Mouse (Mus musculus) kidney, adult 9 months (tissue): ENCODE results near the gene Olfr843.

Experiments used
- DNase-seq: peaks from one replicate; pipeline ENCODE4 v3.0.0; 2022

Olfr843 gene

DNA sequence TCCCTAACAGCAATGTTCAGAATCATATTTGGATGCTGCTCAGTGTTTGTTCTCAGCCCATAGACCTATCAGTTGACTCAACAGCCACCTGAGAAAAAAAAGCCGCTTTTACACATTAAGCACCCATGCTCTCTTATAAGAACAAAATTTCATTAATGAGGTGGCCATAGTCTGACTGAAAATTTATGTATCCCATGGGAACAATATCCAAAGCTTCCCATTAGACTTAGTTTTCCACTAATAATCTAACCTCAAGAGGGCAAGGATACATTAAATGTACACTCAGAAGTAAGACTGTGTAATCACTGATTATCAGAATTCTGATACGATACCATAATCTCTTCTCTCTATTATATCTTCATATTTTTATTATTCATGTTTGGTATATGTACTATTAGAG is at the start of gene Olfr843:
Olfr843 (minus strand) TSS at position 101 of the 400 bp plus-strand sequence.
- no peak for DNase-seq
